Mouse (Mus musculus): Measurements from ENCODE around the gene Usp6nl. TPM values are rescaled to one million over a fixed set of nuclear protein-coding genes. Genes with fewer than 3 reads are reported as not detected.

Gene Usp6nl
- total and polyA plus RNA-seq, 2 experiments from 2014 or later: 5.7 to 16.7 TPM

DNA sequence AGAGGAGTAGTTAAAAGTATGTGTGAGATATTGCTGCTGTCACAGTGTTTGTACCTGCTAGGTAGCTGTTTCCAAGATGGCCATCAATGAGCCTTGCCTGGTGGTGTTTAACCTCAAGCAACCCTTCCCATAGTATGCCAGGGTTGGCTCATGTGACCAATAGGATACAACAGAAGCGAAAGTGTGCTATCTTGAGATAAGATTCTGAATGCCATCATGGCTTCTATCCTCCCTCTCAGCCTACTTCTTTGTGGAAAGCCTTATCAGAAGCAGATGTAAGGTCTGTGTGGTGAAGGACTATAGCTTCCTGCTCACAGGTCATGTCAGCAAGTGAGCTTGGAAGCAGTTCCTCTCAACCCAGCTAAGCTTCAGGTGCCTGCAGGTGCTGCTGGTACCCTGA, 36.7 kb upstream of the Usp6nl start:
- no peak overlapping the region for H3K4me3 ChIP-seq (ENCODE audit: low read depth, low read length)
- WGBS: 97% methylated on average over 1 of the region's 1 CpGs
- H3K9me3 ChIP-seq (ENCODE audit: low read length): no peaks in the 10 kb centered on the region
- H3K36me3 ChIP-seq (ENCODE audit: insufficient read depth, low read length): no peaks in the 10 kb centered on the region
- H3K4me1 ChIP-seq (ENCODE audit: insufficient read depth, low read length): no peaks in the 10 kb centered on the region
- no peak for DNase-seq (ENCODE audit: low spot score)
- no peak overlapping the region for H3K9ac ChIP-seq (replicated peaks; ENCODE audit: low read length, poor library complexity, severe bottlenecking)
- no peak for TF ChIP-seq CTCF (IDR thresholded peaks at IDR 0.05)
- H3K27me3 ChIP-seq (ENCODE audit: insufficient read depth, low read length): no peaks in the 10 kb centered on the region
- no peak for ATAC-seq (ENCODE audit: low FRiP score)
- no peak overlapping the region for H3K27ac ChIP-seq (ENCODE audit: low read depth, low read length)
- H3K4me2 ChIP-seq (ENCODE audit: low read depth, low read length, poor library complexity, severe bottlenecking): no peak overlapping the region

DNA sequence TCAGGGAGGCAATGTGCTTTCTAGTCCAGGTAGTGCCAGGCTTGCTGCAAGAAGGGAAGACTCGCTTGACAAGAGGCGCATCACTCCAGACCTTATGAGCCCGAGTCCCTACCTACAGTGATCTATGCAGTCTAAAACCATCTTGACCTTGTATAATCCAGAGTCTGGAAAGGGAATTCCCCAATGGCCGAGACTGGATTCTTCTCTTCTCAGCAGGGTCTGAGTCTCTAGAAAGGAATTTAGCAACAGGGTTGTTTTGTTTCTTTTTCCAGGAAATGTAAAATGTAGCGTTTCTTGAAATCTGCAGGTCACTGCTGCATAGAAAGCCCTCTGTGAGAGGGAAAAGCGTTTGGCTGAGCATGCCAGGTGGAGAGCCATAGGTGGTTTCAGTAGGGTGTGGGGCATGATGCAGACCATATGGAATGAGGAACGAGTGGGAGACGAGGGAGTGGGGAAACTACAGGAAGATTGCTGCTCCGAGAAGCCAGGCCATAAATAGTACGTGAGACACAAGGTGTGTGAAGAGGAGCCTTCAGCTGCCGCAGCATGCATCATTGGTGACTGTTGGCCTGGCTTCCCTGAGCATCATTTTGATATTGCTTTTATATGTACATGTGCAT, 28.5 kb upstream of the Usp6nl start:
- Histone ChIP-seq H3K4me3 (ENCODE audit: low read depth, low read length) (no peak overlapping the region), H3K27ac (ENCODE audit: low read depth, low read length) (no peak overlapping the region), H3K27me3 (ENCODE audit: insufficient read depth, low read length) (no peaks in the 10 kb centered on the region), H3K4me2 (ENCODE audit: low read depth, low read length, poor library complexity, severe bottlenecking) (no peak overlapping the region), H3K9me3 (ENCODE audit: low read length) (no peaks in the 10 kb centered on the region), H3K4me1 (ENCODE audit: insufficient read depth, low read length) (no peaks in the 10 kb centered on the region), H3K36me3 (ENCODE audit: insufficient read depth, low read length) (no peaks in the 10 kb centered on the region), H3K9ac (replicated peaks; ENCODE audit: low read length, poor library complexity, severe bottlenecking) (no peak overlapping the region)
- 82% methylated on average over 11 of the region's 11 CpGs for WGBS
- no peak for ATAC-seq (ENCODE audit: low FRiP score)
- DNase-seq (ENCODE audit: low spot score): no peak
- TF ChIP-seq CTCF (IDR thresholded peaks at IDR 0.05): no peak

DNA sequence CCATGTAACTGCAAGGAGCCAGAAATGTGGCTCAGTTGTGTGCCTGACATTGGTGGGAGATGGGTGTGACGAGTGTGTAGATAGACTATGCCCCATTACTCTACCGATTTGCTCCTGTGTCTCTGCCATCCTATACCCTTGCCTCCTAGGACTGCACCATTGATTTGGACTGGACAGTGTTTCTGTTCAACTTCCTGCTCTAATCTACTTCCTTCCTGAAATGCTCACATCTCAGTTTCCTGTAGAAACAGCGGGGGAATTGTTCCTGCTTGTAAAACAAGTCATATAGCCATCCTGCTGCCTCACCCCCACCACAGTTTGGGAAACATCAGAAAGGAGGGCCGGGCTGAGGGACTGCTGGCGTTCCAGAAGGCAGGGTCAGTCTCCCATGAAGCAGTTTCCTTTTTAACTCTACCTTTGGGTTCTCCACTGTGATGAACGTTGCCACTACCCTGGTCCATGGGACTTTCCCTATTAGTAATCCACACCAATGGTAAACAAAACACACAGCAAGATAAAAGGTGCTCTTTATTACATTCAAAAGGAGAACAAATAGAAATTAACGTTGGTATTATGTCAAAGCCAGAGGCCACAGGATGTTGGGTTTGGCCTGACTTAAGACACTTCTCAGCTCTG, 27.4 kb upstream of the Usp6nl start:
- Histone ChIP-seq H3K4me3 (ENCODE audit: low read depth, low read length) (no peak overlapping the region), H3K4me1 (ENCODE audit: insufficient read depth, low read length) (no peaks in the 10 kb centered on the region), H3K4me2 (ENCODE audit: low read depth, low read length, poor library complexity, severe bottlenecking) (no peak overlapping the region), H3K27ac (ENCODE audit: low read depth, low read length) (no peak overlapping the region), H3K9me3 (ENCODE audit: low read length) (no peaks in the 10 kb centered on the region), H3K27me3 (ENCODE audit: insufficient read depth, low read length) (no peaks in the 10 kb centered on the region), H3K9ac (replicated peaks; ENCODE audit: low read length, poor library complexity, severe bottlenecking) (no peak overlapping the region), H3K36me3 (ENCODE audit: insufficient read depth, low read length) (no peaks in the 10 kb centered on the region)
- no peak for TF ChIP-seq CTCF (IDR thresholded peaks at IDR 0.05)
- no peak for ATAC-seq (ENCODE audit: low FRiP score)
- no peak for DNase-seq (ENCODE audit: low spot score)
- 83% methylated on average over 7 of the region's 7 CpGs for WGBS

DNA sequence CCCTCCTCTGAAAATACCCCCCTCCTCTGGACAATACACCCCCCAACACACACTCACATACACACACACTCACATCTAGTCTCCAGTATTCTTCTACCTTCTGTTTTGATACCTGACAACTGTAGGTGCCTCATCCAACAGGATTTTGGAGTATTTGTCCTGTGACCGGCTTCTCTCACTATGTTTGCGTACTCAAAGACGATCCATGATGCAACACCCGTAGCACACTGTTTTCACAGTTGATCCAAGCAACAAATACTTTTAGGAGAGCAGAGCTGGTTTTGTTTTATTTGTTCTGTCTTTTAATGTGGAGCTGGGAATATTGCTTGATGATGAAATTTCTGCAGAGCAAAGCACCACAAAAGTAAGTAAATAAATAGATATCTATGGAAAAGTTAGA, 17.7 kb upstream of the Usp6nl start:
- H3K4me1 ChIP-seq (ENCODE audit: insufficient read depth, low read length): no peaks in the 10 kb centered on the region
- no peak for DNase-seq (ENCODE audit: low spot score)
- WGBS: 96% methylated on average over 4 of the region's 4 CpGs
- no peak for ATAC-seq (ENCODE audit: low FRiP score)
- H3K9ac ChIP-seq (replicated peaks; ENCODE audit: low read length, poor library complexity, severe bottlenecking): no peak overlapping the region
- H3K4me3 ChIP-seq (ENCODE audit: low read depth, low read length): no peak overlapping the region
- no peak for TF ChIP-seq CTCF (IDR thresholded peaks at IDR 0.05)
- no peaks in the 10 kb centered on the region for H3K36me3 ChIP-seq (ENCODE audit: insufficient read depth, low read length)
- H3K4me2 ChIP-seq (ENCODE audit: low read depth, low read length, poor library complexity, severe bottlenecking): no peak overlapping the region
- no peaks in the 10 kb centered on the region for H3K9me3 ChIP-seq (ENCODE audit: low read length)
- H3K27me3 ChIP-seq (ENCODE audit: insufficient read depth, low read length): no peaks in the 10 kb centered on the region
- H3K27ac ChIP-seq (ENCODE audit: low read depth, low read length): no peak overlapping the region

DNA sequence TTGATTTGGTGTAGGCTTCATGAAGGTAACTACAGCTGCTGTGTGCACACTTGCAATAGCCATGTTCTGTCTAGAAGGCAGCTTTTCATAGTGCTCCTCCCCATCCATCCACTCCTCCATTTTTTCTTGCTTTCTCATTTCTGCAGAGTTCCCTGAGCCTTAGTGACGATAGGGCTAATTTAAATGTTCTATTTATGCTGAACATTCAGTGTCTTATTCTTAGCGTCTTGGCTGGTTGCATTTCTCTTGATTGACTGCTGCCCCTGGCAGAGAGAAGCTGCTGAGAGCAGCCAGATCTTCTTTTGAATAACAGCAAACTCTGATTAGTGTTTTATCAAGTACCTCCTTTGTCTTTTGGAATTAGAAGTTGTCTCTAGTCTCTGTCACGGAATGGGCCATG, 15.6 kb upstream of the Usp6nl start:
- Histone ChIP-seq H3K27ac (ENCODE audit: low read depth, low read length) (no peak overlapping the region), H3K27me3 (ENCODE audit: insufficient read depth, low read length) (no peaks in the 10 kb centered on the region), H3K9me3 (ENCODE audit: low read length) (no peaks in the 10 kb centered on the region), H3K4me1 (ENCODE audit: insufficient read depth, low read length) (no peaks in the 10 kb centered on the region), H3K36me3 (ENCODE audit: insufficient read depth, low read length) (no peaks in the 10 kb centered on the region), H3K4me2 (ENCODE audit: low read depth, low read length, poor library complexity, severe bottlenecking) (no peak overlapping the region), H3K9ac (replicated peaks; ENCODE audit: low read length, poor library complexity, severe bottlenecking) (no peak overlapping the region), H3K4me3 (ENCODE audit: low read depth, low read length) (no peak overlapping the region)
- no peak for ATAC-seq (ENCODE audit: low FRiP score)
- DNase-seq (ENCODE audit: low spot score): no peak
- 50% methylated on average over 3 of the region's 3 CpGs for WGBS
- no peak for TF ChIP-seq CTCF (IDR thresholded peaks at IDR 0.05)

DNA sequence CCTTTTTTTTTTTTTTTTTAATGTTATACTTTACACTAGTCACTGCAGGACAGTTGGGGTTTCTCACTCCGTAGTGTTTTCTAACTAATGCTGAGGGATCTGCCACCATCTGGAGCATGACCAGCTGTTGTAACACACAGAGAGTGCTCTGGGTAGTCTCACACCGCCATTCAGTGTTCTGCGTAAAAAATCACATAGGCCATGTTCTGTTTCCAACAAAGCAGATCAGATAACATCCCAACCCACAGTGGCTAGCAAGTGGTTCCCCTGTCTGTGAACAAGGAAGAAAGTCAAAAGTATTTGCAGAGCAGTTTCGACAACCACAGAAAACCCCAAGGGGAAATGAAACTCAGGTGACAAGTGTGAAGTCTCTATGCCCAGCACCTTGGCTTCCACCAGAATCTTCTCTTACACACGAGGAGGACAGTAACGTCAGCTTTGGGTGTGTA, 13.1 kb upstream of the Usp6nl start:
- Histone ChIP-seq H3K27ac (ENCODE audit: low read depth, low read length) (no peak overlapping the region), H3K27me3 (ENCODE audit: insufficient read depth, low read length) (no peaks in the 10 kb centered on the region), H3K9ac (replicated peaks; ENCODE audit: low read length, poor library complexity, severe bottlenecking) (no peak overlapping the region), H3K36me3 (ENCODE audit: insufficient read depth, low read length) (no peaks in the 10 kb centered on the region), H3K4me2 (ENCODE audit: low read depth, low read length, poor library complexity, severe bottlenecking) (no peak overlapping the region), H3K4me1 (ENCODE audit: insufficient read depth, low read length) (no peaks in the 10 kb centered on the region), H3K4me3 (ENCODE audit: low read depth, low read length) (no peak overlapping the region), H3K9me3 (ENCODE audit: low read length) (no peaks in the 10 kb centered on the region)
- WGBS: 84% methylated on average over 6 of the region's 6 CpGs
- DNase-seq (ENCODE audit: low spot score) (no peak), ATAC-seq (ENCODE audit: low FRiP score) (no peak)
- TF ChIP-seq CTCF (IDR thresholded peaks at IDR 0.05): no peak
